Mouse (Mus musculus): ENCODE data around the gene Gm17093. TPM values are rescaled to one million over a fixed set of nuclear protein-coding genes. Genes with fewer than 3 reads are reported as not detected.

Gm17093 gene
- total RNA-seq (2023): not detected

GRCm38 (mm10) chr14:44517976-44518375, at the start of gene Gm17093:
Gene Gm17093 (plus strand): TSS chr14:44518276.

GRCm38 (mm10) chr14:44492163-44492562, 25.9 kb upstream of the Gm17093 start, which contains the start of gene BC061237:
Gene BC061237 (plus strand): TSS chr14:44492463.

Other genes starting within 250 kb of the Gm17093 start
- gene Gm8220, start 232.7 kb upstream of the Gm17093 start, total RNA-seq (2023): not detected
- gene Gm5930, start 179.7 kb upstream of the Gm17093 start, total RNA-seq (2023): not detected
- gene Gm8229, start 152.9 kb upstream of the Gm17093 start, total RNA-seq (2023): not detected
- gene Gm3371, start 107.6 kb upstream of the Gm17093 start, total RNA-seq (2023): not detected
- gene Gm8232, start 84.6 kb upstream of the Gm17093 start, total RNA-seq (2023): not detected
- gene BC061237, start 25.8 kb upstream of the Gm17093 start, total RNA-seq (2023): not detected
- not detected for gene Gm8247, start 64.9 kb downstream of the Gm17093 start, total RNA-seq (2023)
- not detected for gene Gm5624, start 109.7 kb downstream of the Gm17093 start, total RNA-seq (2023)
- gene Gm8257, start 188.2 kb downstream of the Gm17093 start, total RNA-seq (2023): not detected
- not detected for gene Gm8267, start 232.1 kb downstream of the Gm17093 start, total RNA-seq (2023)